Mouse (Mus musculus) stomach, postnatal 0 days (tissue): ENCODE data around the gene Zfp970. TPM values are rescaled to one million over a fixed set of nuclear protein-coding genes. Genes with fewer than 3 reads are reported as not detected.

Source experiments
- polyA plus RNA-seq: library from polyadenylated mRNA; unstranded; fragments of >200 nt; fragmentation: Nextera tagmentation; extraction: Ambion mirVana; gene quantifications from 2 replicates; pipeline ENCODE4 v1.2.1, GENCODE M21; 2015

The Zfp970 gene
- polyA plus RNA-seq, 1 experiment from 2014 or later = 6.3 TPM

Other genes with a start within 250 kb of the Zfp970 start
- gene Gm14409, start 197.7 kb upstream of the Zfp970 start, polyA plus RNA-seq = 0.11 TPM in 1 of 2 replicates, not detected in the other
- not detected in 2 replicates for gene Gm14412, start 140.4 kb upstream of the Zfp970 start, polyA plus RNA-seq
- gene Gm14418, start 66.4 kb upstream of the Zfp970 start, polyA plus RNA-seq = 6.4 and 6.8 TPM in 2 replicates
- gene Gm14403, start 33.5 kb downstream of the Zfp970 start, polyA plus RNA-seq = 2.3 and 3.3 TPM in 2 replicates
- gene Gm14406, start 113.5 kb downstream of the Zfp970 start, polyA plus RNA-seq = not detected in 2 replicates